Mouse (Mus musculus): ENCODE data around the gene Apom.

DNA sequence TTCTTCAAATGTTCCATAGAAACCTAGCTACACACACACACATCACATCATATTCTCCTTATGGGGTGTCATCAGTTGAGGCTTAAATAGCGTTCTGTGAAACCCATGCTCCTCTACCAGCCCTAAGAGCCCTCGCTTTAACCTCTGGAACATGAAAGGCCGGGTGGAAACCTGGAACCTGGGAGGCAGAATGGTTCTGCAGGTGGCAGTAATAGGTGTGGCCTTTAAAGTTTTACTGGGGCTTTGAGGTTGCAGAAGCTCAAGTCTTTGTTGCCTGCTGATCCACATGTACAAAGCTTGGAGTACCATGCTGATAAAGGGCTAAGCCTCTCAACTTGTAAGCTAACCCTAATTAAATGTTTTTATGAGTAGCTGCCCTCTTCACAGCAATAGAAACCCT lies 15.5 kb upstream of the Apom start:
- TF ChIP-seq POLR2A (IDR thresholded peaks at IDR 0.05; ENCODE audit: low read depth, low read length) (no peak), CTCF (IDR thresholded peaks at IDR 0.05; ENCODE audit: extremely low read depth, insufficient read depth, insufficient read length, insufficient replicate concordance) (no peak)

All from spleen, adult 2 months (tissue).